Mouse (Mus musculus): ENCODE data around the gene Tango2. TPM values are rescaled to one million over a fixed set of nuclear protein-coding genes. Genes with fewer than 3 reads are reported as not detected.
"Not testable (repeated sequence)": the region's sequence is repeated elsewhere in the genome, so short reads cannot be mapped to it uniquely, and the experiment has no call there.

Tango2 gene
- total RNA-seq, 1 experiment from 2014 or later: 13.9 TPM

GRCm38 (mm10) chr16:18323460-18323859 is 24.4 kb downstream of the Tango2 start:
- no peak for ATAC-seq (replicated peaks in 1 of 2; ENCODE audit: insufficient read depth in 1 of 2, low FRiP score in 2 of 2, low TSS enrichment in 1 of 2, low read depth in 1 of 2, poor library complexity in 2 of 2, severe bottlenecking in 2 of 2)

- no peak for ATAC-seq (replicated peaks in 1 of 2; ENCODE audit: insufficient read depth in 1 of 2, low FRiP score in 2 of 2, low TSS enrichment in 1 of 2, low read depth in 1 of 2, poor library complexity in 2 of 2, severe bottlenecking in 2 of 2)
These were observed 26.5 kb downstream of the Tango2 start for GRCm38 (mm10) chr16:18321443-18321842.

GRCm38 (mm10) chr16:18318992-18319391 is 28.9 kb downstream of the Tango2 start:
- ATAC-seq (replicated peaks in 1 of 2; ENCODE audit: insufficient read depth in 1 of 2, low FRiP score in 2 of 2, low TSS enrichment in 1 of 2, low read depth in 1 of 2, poor library complexity in 2 of 2, severe bottlenecking in 2 of 2): no peak

- no peak for ATAC-seq (replicated peaks in 1 of 2; ENCODE audit: insufficient read depth in 1 of 2, low FRiP score in 2 of 2, low TSS enrichment in 1 of 2, low read depth in 1 of 2, poor library complexity in 2 of 2, severe bottlenecking in 2 of 2)
These were observed 39.7 kb downstream of the Tango2 start for GRCm38 (mm10) chr16:18308159-18308558.

GRCm38 (mm10) chr16:18289614-18290013 is 58.3 kb downstream of the Tango2 start:
- ATAC-seq (replicated peaks in 1 of 2; ENCODE audit: insufficient read depth in 1 of 2, low FRiP score in 2 of 2, low TSS enrichment in 1 of 2, low read depth in 1 of 2, poor library complexity in 2 of 2, severe bottlenecking in 2 of 2): not testable (repeated sequence)

GRCm38 (mm10) chr16:18289067-18289588 is 58.8 kb downstream of the Tango2 start, which contains the start of gene Dgcr8:
Gene Dgcr8 (minus strand): TSS chr16:18289246.
- peak; percentile 95 for ATAC-seq (replicated peaks in 1 of 2; ENCODE audit: insufficient read depth in 1 of 2, low FRiP score in 2 of 2, low TSS enrichment in 1 of 2, low read depth in 1 of 2, poor library complexity in 2 of 2, severe bottlenecking in 2 of 2)

- ATAC-seq (replicated peaks in 1 of 2; ENCODE audit: insufficient read depth in 1 of 2, low FRiP score in 2 of 2, low TSS enrichment in 1 of 2, low read depth in 1 of 2, poor library complexity in 2 of 2, severe bottlenecking in 2 of 2): peak; percentile 33 to 54; a peak in 3 of 4 replicates
These were observed 59.3 kb downstream of the Tango2 start for GRCm38 (mm10) chr16:18288581-18289061.

GRCm38 (mm10) chr16:18288166-18288565 is 59.7 kb downstream of the Tango2 start:
- no peak for ATAC-seq (replicated peaks in 1 of 2; ENCODE audit: insufficient read depth in 1 of 2, low FRiP score in 2 of 2, low TSS enrichment in 1 of 2, low read depth in 1 of 2, poor library complexity in 2 of 2, severe bottlenecking in 2 of 2)

- no peak for ATAC-seq (replicated peaks in 1 of 2; ENCODE audit: insufficient read depth in 1 of 2, low FRiP score in 2 of 2, low TSS enrichment in 1 of 2, low read depth in 1 of 2, poor library complexity in 2 of 2, severe bottlenecking in 2 of 2)
These were observed 72.7 kb downstream of the Tango2 start for GRCm38 (mm10) chr16:18275166-18275565.

- ATAC-seq (replicated peaks in 1 of 2; ENCODE audit: insufficient read depth in 1 of 2, low FRiP score in 2 of 2, low TSS enrichment in 1 of 2, low read depth in 1 of 2, poor library complexity in 2 of 2, severe bottlenecking in 2 of 2): peak; percentile 27 to 39; a peak in 1 of 4 replicates
These were observed 79.7 kb downstream of the Tango2 start for GRCm38 (mm10) chr16:18268182-18268581.

- no peak for ATAC-seq (replicated peaks in 1 of 2; ENCODE audit: insufficient read depth in 1 of 2, low FRiP score in 2 of 2, low TSS enrichment in 1 of 2, low read depth in 1 of 2, poor library complexity in 2 of 2, severe bottlenecking in 2 of 2)
These were observed 82.9 kb downstream of the Tango2 start for GRCm38 (mm10) chr16:18265024-18265423.

GRCm38 (mm10) chr16:18258221-18258620 is 89.7 kb downstream of the Tango2 start, which contains the start of gene Gm49776:
Gene Gm49776 (minus strand): TSS chr16:18258321.
- ATAC-seq (replicated peaks in 1 of 2; ENCODE audit: insufficient read depth in 1 of 2, low FRiP score in 2 of 2, low TSS enrichment in 1 of 2, low read depth in 1 of 2, poor library complexity in 2 of 2, severe bottlenecking in 2 of 2): no peak

GRCm38 (mm10) chr16:18253866-18254265 is 94.0 kb downstream of the Tango2 start:
- ATAC-seq (replicated peaks in 1 of 2; ENCODE audit: insufficient read depth in 1 of 2, low FRiP score in 2 of 2, low TSS enrichment in 1 of 2, low read depth in 1 of 2, poor library complexity in 2 of 2, severe bottlenecking in 2 of 2): no peak

GRCm38 (mm10) chr16:18252736-18253135 is 95.2 kb downstream of the Tango2 start:
- no peak for ATAC-seq (replicated peaks in 1 of 2; ENCODE audit: insufficient read depth in 1 of 2, low FRiP score in 2 of 2, low TSS enrichment in 1 of 2, low read depth in 1 of 2, poor library complexity in 2 of 2, severe bottlenecking in 2 of 2)

- ATAC-seq (replicated peaks in 1 of 2; ENCODE audit: insufficient read depth in 1 of 2, low FRiP score in 2 of 2, low TSS enrichment in 1 of 2, low read depth in 1 of 2, poor library complexity in 2 of 2, severe bottlenecking in 2 of 2): no peak
These were observed 96.8 kb downstream of the Tango2 start for GRCm38 (mm10) chr16:18250828-18251790.
